Mouse (Mus musculus): ENCODE measurements around the gene Drd2. TPM values are rescaled to one million over a fixed set of nuclear protein-coding genes. Genes with fewer than 3 reads are reported as not detected.

Gene Drd2
- total RNA-seq (2015; ENCODE audit: low replicate concordance) (not detected in 2 replicates), total RNA-seq (2017; ENCODE audit: low replicate concordance) (not detected in 2 replicates)

DNA sequence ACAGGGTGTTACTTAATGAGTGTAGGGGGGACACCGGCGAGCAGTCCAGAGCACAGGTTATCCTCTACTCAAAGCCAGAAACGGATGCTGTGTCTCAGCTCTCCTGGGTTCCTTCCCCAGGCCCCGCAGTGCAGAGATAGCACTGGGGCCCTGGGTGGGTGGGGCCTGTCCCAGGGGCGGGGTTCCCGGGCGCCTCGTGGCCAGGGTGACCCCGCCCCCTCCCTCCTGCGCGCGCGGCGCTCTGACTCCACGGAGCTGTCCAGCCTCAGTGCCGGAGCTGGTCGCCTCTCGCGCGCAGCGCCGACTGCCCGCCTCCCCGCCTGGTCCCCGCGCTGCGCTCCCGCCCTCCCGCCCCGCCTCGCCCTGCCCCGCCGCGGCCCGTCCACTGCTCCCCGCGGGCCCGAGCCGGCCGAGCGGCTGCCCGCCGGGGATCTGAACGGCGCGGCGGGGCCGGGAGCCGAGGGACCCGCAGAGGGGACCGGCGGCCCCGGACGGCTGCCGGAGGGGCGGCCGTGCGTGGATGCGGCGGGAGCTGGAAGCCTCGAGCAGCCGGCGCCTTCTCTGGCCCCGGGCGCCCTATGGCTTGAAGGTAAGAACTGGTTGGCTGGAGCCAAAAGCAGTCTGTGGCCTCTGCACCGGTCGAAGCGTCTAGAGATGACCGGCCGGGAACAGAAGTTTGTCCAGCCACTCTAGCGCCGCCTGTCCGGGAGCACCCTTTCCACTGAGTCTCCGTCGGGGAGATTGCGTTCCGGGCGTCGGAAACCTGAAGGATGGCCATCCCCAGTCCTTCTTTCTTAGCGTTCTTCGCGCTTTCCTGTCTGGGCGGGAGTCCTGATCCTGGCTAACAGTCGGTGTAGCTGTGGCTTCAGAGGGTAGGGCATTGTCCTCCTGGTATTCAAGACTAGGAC lies at the start of gene Drd2:
Gene Drd2, plus strand, starts transcription at position 492 of the 908 bp plus-strand sequence.
- no peak for ATAC-seq (replicated peaks; ENCODE audit: low FRiP score, poor library complexity, severe bottlenecking)

DNA sequence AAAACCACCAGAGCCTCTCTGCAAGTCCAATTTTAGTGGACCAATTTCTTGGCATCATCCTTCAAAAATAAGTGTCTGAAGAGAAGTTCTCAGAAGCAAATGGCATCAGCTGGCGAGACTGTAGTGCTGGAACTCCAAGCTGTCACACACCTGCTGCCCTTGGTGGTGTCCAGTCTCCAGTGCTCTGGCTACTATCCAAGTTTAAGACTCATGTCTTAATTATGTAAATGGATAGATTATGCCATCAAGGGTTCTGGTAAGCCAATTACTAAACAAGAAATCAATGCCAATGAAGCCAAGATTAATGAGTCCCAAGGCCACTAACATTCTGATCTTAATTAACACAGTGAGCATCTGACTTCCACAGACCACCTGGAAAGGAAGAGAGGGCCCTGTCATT lies 45.3 kb upstream of the Drd2 start:
- ATAC-seq (replicated peaks; ENCODE audit: low FRiP score, poor library complexity, severe bottlenecking) = no peak

DNA sequence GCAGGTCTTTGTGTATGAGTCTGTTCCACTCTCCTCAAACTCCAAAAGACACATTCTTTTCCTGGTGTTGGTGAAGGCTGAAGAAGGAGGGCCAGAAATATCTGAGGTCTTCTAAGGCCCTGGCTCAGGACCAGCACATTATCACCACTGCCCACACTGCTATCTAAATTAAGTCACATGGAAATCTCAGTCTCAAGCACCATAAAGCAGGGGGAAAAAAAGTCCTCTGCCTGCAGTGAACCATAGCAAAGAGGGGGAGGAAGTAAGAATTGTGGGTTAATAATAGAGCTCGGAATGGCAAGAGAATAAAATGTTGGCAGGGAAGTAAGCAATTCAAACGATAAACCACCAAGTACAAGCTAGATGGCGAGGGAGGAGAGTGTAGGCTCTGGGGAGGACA lies 32.9 kb upstream of the Drd2 start:
- ATAC-seq (replicated peaks; ENCODE audit: low FRiP score, poor library complexity, severe bottlenecking) = no peak

GRCm38 (mm10) chr9:49310821-49311220 lies 29.6 kb upstream of the Drd2 start:
- ATAC-seq (replicated peaks; ENCODE audit: low FRiP score, poor library complexity, severe bottlenecking) = no peak

DNA sequence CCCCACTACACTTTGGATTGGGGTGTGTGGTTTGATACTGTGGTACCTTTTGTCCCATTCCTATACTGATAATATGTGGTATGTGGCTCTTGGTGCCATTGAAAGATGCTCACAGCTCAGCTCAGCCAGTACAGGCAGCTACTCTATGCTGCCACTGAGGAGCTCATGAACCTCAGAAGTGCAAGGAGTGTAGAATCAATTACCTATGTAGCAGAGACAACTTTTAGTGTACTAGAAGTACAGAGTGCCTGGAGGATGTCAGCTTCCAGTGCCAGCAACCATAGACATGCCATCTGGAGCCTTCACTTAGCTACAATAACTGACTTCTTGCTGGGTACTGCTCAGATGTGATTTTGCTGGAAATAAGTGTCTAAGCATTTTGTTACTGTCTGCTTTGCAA lies 21.8 kb upstream of the Drd2 start:
- no peak for ATAC-seq (replicated peaks; ENCODE audit: low FRiP score, poor library complexity, severe bottlenecking)

DNA sequence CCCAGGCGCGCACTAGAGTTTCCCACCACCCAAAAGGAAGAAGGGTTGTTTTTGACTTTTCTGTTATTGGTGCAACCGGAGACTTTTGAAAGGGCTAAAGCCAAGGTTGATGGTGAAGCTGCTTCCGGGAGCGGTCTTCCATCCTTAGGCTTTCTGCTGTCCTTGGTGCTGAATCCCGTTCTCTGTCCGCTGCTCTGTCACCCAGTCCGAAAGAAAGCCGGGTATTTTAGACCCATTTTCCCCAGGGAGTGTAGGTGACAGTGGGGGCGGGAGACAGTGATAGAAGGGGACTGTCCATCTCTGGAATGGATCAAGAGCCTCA lies 578 bp downstream of the Drd2 start:
- no peak for ATAC-seq (replicated peaks; ENCODE audit: low FRiP score, poor library complexity, severe bottlenecking)

DNA sequence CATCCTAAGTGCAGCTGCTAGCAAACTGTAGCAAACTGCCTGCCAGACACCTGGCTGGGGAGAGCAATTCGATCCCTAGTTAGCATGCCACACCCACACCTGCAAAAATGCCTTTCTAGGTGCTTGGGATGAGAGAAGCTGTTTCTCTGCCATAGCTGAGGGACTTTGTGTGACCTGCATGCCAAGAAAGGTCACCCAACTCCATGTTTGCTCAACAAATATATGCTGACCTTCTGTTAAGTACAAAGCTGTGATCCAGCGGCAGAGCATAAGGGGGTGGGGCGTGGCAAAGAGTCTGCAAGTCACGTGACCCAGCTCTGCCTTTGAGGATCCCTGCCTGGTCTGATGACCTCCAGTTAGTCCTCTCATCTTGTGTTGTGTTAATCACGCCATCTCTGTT lies 25.3 kb downstream of the Drd2 start:
- no peak for ATAC-seq (replicated peaks; ENCODE audit: low FRiP score, poor library complexity, severe bottlenecking)

GRCm38 (mm10) chr9:49373946-49374345 lies 33.5 kb downstream of the Drd2 start:
- no peak for ATAC-seq (replicated peaks; ENCODE audit: low FRiP score, poor library complexity, severe bottlenecking)

GRCm38 (mm10) chr9:49379962-49380361 lies 39.5 kb downstream of the Drd2 start:
- ATAC-seq (replicated peaks; ENCODE audit: low FRiP score, poor library complexity, severe bottlenecking) = no peak

- ATAC-seq (replicated peaks; ENCODE audit: low FRiP score, poor library complexity, severe bottlenecking) = no peak
These were observed 43.6 kb downstream of the Drd2 start for GRCm38 (mm10) chr9:49384041-49384440.

DNA sequence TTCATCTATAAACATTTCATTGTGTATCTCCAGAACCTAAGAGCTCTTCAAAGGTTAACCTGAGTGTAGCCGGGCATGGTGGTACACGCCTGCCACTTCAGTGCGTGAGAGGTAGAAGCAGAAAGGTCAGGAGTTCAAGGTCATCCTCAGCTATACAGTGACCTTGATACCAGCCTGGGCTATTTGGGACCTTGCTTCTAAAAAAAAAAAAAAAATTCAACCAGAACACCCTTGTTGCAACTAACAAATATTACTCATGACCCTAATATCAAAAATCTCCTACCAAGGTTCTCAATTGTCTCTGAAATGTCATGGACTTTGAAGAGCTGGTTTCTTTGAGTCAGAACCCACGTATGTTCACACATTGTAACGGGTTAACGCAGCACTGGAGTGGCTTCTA lies 44.4 kb downstream of the Drd2 start:
- no peak for ATAC-seq (replicated peaks; ENCODE audit: low FRiP score, poor library complexity, severe bottlenecking)

DNA sequence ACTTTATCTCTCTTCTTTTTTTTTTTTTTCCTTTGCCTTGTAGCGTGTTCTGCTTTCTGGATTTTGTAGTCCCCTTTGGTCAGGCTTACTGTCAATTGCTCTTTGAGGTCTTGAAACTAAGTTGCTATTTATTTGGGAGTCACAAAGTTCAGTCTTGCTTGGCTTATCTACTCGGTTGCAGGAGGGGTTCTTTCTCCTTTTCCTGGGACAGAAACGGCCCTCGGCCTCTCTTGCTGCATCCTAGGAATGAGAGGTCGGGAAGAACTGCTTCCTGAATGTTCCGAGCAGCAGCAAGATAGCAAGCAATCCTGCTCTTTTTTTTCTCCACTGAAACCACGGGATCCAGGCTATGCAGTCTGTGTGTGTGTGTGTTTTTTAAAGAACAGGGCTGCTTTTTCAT lies 44.9 kb downstream of the Drd2 start:
- ATAC-seq (replicated peaks; ENCODE audit: low FRiP score, poor library complexity, severe bottlenecking) = no peak

DNA sequence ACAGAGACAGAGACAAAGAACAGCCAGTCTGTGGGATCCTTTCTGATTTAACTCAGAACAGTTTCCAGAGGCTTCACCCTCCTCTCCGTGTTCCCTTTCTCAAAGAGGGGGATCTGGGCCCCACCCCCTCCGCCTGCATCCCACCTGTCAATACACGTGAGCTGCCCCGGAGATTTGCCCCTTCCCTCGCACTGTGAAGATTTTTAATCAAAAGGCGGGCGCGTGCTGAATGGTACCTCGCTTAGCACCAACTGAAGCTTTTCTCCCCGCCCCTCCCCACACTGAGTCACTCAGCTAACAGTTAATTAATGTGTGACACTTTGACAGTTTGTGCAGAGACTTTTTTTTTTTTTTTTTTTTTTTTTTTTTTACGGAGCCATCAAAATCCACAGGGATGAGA lies 45.7 kb downstream of the Drd2 start:
- no peak for ATAC-seq (replicated peaks; ENCODE audit: low FRiP score, poor library complexity, severe bottlenecking)

- ATAC-seq (replicated peaks; ENCODE audit: low FRiP score, poor library complexity, severe bottlenecking) = no peak
These were observed 51.8 kb downstream of the Drd2 start for GRCm38 (mm10) chr9:49392242-49392641.

- ATAC-seq (replicated peaks; ENCODE audit: low FRiP score, poor library complexity, severe bottlenecking) = no peak
These were observed 55.6 kb downstream of the Drd2 start for GRCm38 (mm10) chr9:49396006-49396405.

DNA sequence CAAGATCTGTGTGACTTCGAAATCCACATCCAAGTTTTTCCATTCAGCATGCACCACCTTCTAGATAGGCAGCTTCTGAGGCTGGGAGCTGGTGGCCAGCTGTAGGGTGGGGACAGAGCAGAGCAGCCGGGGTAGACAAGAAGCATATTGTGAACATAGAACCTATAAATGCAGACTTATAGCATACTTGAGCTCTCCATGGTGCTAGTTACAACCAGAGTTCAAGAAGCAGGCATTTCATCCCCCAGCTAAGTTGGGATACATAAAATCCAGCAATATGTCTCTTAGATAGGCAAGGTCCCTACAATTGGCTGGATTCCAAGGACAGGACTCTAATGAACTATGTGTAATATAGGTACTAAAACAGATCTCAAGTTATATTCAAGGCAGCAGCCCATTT lies 63.3 kb downstream of the Drd2 start:
- no peak for ATAC-seq (replicated peaks; ENCODE audit: low FRiP score, poor library complexity, severe bottlenecking)

- ATAC-seq (replicated peaks; ENCODE audit: low FRiP score, poor library complexity, severe bottlenecking) = no peak
These were observed 66.6 kb downstream of the Drd2 start for GRCm38 (mm10) chr9:49407028-49407427.

DNA sequence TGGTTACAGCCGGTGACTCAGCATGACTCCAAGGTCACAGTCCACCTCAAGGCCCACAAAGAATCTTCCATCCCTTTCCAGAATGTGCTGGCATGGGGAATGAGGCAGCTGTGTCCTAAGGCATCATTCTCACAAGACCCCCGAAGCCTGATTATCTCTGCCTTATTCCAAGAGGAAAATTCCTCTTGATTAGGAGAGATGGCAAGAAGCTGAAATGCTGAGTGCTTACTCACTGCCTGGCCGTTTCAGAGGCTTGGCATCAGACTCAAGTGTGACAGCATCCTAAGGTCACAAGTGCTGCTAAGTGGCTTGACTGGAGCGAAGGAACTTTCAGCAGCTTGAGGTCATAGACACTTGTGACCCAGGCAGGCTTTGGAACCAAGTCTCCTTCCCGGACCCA lies 70.2 kb downstream of the Drd2 start:
- no peak for ATAC-seq (replicated peaks; ENCODE audit: low FRiP score, poor library complexity, severe bottlenecking)

DNA sequence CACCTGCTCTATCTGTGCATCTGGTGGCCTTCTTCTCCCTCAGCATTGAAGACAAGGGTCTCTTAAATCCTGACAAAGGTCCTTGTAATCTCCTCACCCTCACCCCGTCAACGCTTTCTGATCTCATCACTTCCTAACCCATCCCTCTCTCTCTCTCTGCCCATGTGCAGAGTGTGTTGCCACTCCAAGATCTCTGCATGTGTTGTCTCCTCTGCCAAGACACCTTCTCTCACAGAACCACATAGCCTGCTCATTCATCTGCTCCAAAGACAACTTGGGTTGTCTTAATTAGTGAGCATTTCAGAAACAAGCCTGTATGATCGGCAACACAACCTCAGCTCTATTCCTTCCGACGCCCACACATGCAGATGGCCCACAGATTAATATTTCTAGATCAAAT lies 83.4 kb downstream of the Drd2 start:
- no peak for ATAC-seq (replicated peaks; ENCODE audit: low FRiP score, poor library complexity, severe bottlenecking)

GRCm38 (mm10) chr9:49425585-49425984 lies 85.2 kb downstream of the Drd2 start:
- ATAC-seq (replicated peaks; ENCODE audit: low FRiP score, poor library complexity, severe bottlenecking) = no peak

- ATAC-seq (replicated peaks; ENCODE audit: low FRiP score, poor library complexity, severe bottlenecking) = no peak
These were observed 86.5 kb downstream of the Drd2 start, which contains the start of gene Ankk1 for GRCm38 (mm10) chr9:49426921-49427320. Ankk1 (minus strand) TSS chr9:49427021.

GRCm38 (mm10) chr9:49427478-49427877 lies 87.1 kb downstream of the Drd2 start:
- ATAC-seq (replicated peaks; ENCODE audit: low FRiP score, poor library complexity, severe bottlenecking) = no peak

All from erythroblast, adult 5-6 weeks (primary cell).